Mouse (Mus musculus) liver, embryonic 14.5 days (tissue): ENCODE measurements around the gene Dcaf5. TPM values are rescaled to one million over a fixed set of nuclear protein-coding genes. Genes with fewer than 3 reads are reported as not detected.
A peak's percentile ranks its signal among the peaks of the same experiment; 100 is the strongest.

Experiments used
- ATAC-seq: fragments of 200-750 bp; cut with Nextera tagmentation; 2 replicates; pipeline ENCODE4 v1.8.0; 2017; ENCODE audit warnings: moderate number of reproducible peaks, mild to moderate bottlenecking, moderate library complexity; ENCODE audit not compliant: insufficient read depth
- DNase-seq, 3 experiments: peaks; one replicate each; pipeline ENCODE4 v3.0.0-alpha.2; 2012 to 2013; ENCODE audit warnings: low read depth in 3 of 3, low spot score in 3 of 3
- H3K27ac ChIP-seq: fragments of 300-500 bp; sonication (generic); 2 replicates; pipeline ENCODE4 v1.5.1; 2014; ENCODE audit warnings: moderate library complexity, mild to moderate bottlenecking, control low read depth, inconsistent platforms
- H3K27me3 ChIP-seq: fragments of 300-500 bp; sonication (generic); 2 replicates; pipeline ENCODE4 v1.6.1; 2014; ENCODE audit warnings: mild to moderate bottlenecking, low read length, moderate library complexity; ENCODE audit not compliant: control insufficient read depth, insufficient read depth
- H3K36me3 ChIP-seq: fragments of 300-500 bp; sonication (generic); replicated peaks from 2 replicates; pipeline ENCODE4 v1.6.1; 2014; ENCODE audit warnings: low read depth; ENCODE audit not compliant: control insufficient read depth, insufficient read depth
- H3K4me1 ChIP-seq, 2 experiments: fragments of 200-500 bp in 1 of 2; fragments of 300-500 bp in 1 of 2; sonication (generic) in 1 of 2; replicated peaks; 2 replicates each; pipeline ENCODE4 v1.6.1; 2012 to 2014; ENCODE audit warnings: antibody characterized with exemption in 1 of 2, inconsistent platforms in 1 of 2, low read length in 1 of 2; ENCODE audit not compliant: control insufficient read depth in 2 of 2, insufficient read depth in 2 of 2
- H3K4me2 ChIP-seq: fragments of 300-500 bp; sonication (generic); 2 replicates; pipeline ENCODE4 v1.6.1; 2014; ENCODE audit warnings: low read depth, mild to moderate bottlenecking, control low read depth, moderate library complexity
- H3K4me3 ChIP-seq, 2 experiments: fragments of 200-500 bp in 1 of 2; fragments of 300-500 bp in 1 of 2; sonication (generic) in 1 of 2; 2 replicates each; pipeline ENCODE4 v1.5.1; 2012 to 2014; ENCODE audit warnings: low read depth in 2 of 2, low read length in 2 of 2, mild to moderate bottlenecking in 2 of 2, control low read depth in 1 of 2, inconsistent platforms in 1 of 2, moderate library complexity in 1 of 2; ENCODE audit not compliant: insufficient read depth in 1 of 2
- H3K9ac ChIP-seq: fragments of 300-500 bp; sonication (generic); replicated peaks from 2 replicates; pipeline ENCODE4 v1.6.1; 2014; ENCODE audit warnings: mild to moderate bottlenecking, control low read depth, moderate library complexity
- H3K9me3 ChIP-seq: fragments of 300-500 bp; sonication (generic); 2 replicates; pipeline ENCODE4 v1.6.1; 2016; ENCODE audit warnings: low read length, mixed read lengths; ENCODE audit not compliant: control insufficient read depth
- CTCF ChIP-seq: IDR thresholded peaks from 2 replicates; pipeline ENCODE4 v1.5.1; 2016; ENCODE audit warnings: antibody characterized with exemption, low read depth, control low read depth
- EP300 ChIP-seq: IDR thresholded peaks from 2 replicates; pipeline ENCODE4 v1.6.1; 2016; ENCODE audit warnings: antibody characterized with exemption, low read depth
- WGBS: fragments of 180-500 bp; shearing (Covaris S2); extraction: QIAGEN DNeasy Blood & Tissue Kit; methylation state at CpG from one replicate; pipeline ENCODE4 v1.1.7; 2014; ENCODE audit not compliant: insufficient replicate concordance; 5-methylcytosine and 5-hydroxymethylcytosine counted together
- polyA plus RNA-seq, 2 experiments: library from polyadenylated mRNA; depleted of rRNA in 1 of 2; stranded (reverse) in 1 of 2; unstranded in 1 of 2; fragments of >200 nt; fragmentation: Nextera tagmentation in 1 of 2; extraction: Ambion mirVana in 1 of 2; gene quantifications; 2 replicates each; pipeline versions ENCODE4 v1.2.1 to v1.2.3; 2012 to 2014

The Dcaf5 gene
- polyA plus RNA-seq, 2 experiments, result 1.6 to 4.0 TPM

- WGBS, result 24% methylated on average over 4 of the region's 4 CpGs
- H3K36me3 ChIP-seq, result peaks cover 7% of the 10 kb centered on the region
- no peak for ATAC-seq
- H3K4me2 ChIP-seq, result no peak overlapping the region
- no peak overlapping the region for H3K27ac ChIP-seq
- peaks cover 0 to 21% of the 10 kb centered on the region in 2 experiments; a peak in 2 of 4 replicates for H3K4me1 ChIP-seq
- H3K4me3 ChIP-seq, result no peak overlapping the region
- DNase-seq, result no peak
- no peaks in the 10 kb centered on the region for H3K27me3 ChIP-seq
- no peak for TF ChIP-seq CTCF
- TF ChIP-seq EP300, result no peak
- no peaks in the 10 kb centered on the region for H3K9me3 ChIP-seq
- H3K9ac ChIP-seq, result no peak overlapping the region
These were observed 102.2 kb downstream of the Dcaf5 start for GRCm38 (mm10) chr12:80334162-80334561.

GRCm38 (mm10) chr12:80331634-80332033 is 104.8 kb downstream of the Dcaf5 start:
- WGBS, result 8% methylated on average over 2 of the region's 2 CpGs
- no peak overlapping the region for H3K9ac ChIP-seq
- no peaks in the 10 kb centered on the region for H3K9me3 ChIP-seq
- no peaks in the 10 kb centered on the region for H3K27me3 ChIP-seq
- H3K4me1 ChIP-seq, result peaks cover 0 to 25% of the 10 kb centered on the region in 2 experiments; a peak in 2 of 4 replicates
- H3K4me2 ChIP-seq, result no peak overlapping the region
- no peak for TF ChIP-seq EP300
- TF ChIP-seq CTCF, result no peak
- H3K4me3 ChIP-seq, result no peak overlapping the region
- ATAC-seq (no peak), DNase-seq (no peak)
- H3K36me3 ChIP-seq, result no peaks in the 10 kb centered on the region
- H3K27ac ChIP-seq, result no peak overlapping the region

DNA sequence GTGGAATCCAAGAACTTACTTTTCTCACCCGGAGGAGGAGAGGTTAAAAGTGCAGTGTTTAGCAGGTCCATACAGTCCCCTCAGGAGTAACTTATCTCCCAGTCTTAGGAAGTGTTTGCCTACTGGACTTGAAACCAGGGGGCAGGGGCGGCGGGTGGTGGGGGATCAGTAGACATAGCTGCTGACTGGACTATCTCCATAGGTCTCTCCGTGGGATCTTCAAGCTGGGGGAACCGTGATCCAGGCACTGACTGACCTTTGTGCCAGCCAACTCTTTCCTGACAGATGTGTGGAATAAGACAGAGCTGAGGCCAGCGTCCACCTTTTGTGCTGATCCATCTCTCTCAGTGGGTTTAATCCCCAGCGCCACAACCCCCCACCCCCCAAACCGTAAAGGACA is 105.6 kb downstream of the Dcaf5 start:
- Histone ChIP-seq H3K4me1 (peaks cover 0 to 26% of the 10 kb centered on the region in 2 experiments; a peak in 2 of 4 replicates), H3K36me3 (no peaks in the 10 kb centered on the region), H3K9ac (no peak overlapping the region), H3K9me3 (no peaks in the 10 kb centered on the region), H3K27me3 (no peaks in the 10 kb centered on the region), H3K27ac (no peak overlapping the region), H3K4me3 (no peak overlapping the region), H3K4me2 (no peak overlapping the region)
- no peak for TF ChIP-seq CTCF
- TF ChIP-seq EP300, result no peak
- 69% methylated on average over 8 of the region's 8 CpGs for WGBS
- DNase-seq, result no peak
- ATAC-seq, result no peak

- no peak overlapping the region for H3K4me3 ChIP-seq
- no peaks in the 10 kb centered on the region for H3K27me3 ChIP-seq
- DNase-seq (no peak), ATAC-seq (no peak)
- 32% methylated on average over 2 of the region's 2 CpGs for WGBS
- no peak overlapping the region for H3K27ac ChIP-seq
- H3K4me1 ChIP-seq, result peaks cover 0 to 27% of the 10 kb centered on the region in 2 experiments; a peak in 2 of 4 replicates
- no peaks in the 10 kb centered on the region for H3K36me3 ChIP-seq
- no peaks in the 10 kb centered on the region for H3K9me3 ChIP-seq
- no peak overlapping the region for H3K4me2 ChIP-seq
- H3K9ac ChIP-seq, result no peak overlapping the region
- TF ChIP-seq EP300 (no peak), CTCF (no peak)
These were observed 106.8 kb downstream of the Dcaf5 start for GRCm38 (mm10) chr12:80329641-80330040.

GRCm38 (mm10) chr12:80326047-80326446 is 110.4 kb downstream of the Dcaf5 start:
- Histone ChIP-seq H3K4me2 (no peak overlapping the region), H3K27me3 (no peaks in the 10 kb centered on the region), H3K4me3 (no peak overlapping the region), H3K4me1 (peaks cover 0 to 23% of the 10 kb centered on the region in 2 experiments; a peak in 2 of 4 replicates), H3K9ac (no peak overlapping the region), H3K36me3 (no peaks in the 10 kb centered on the region), H3K9me3 (no peaks in the 10 kb centered on the region), H3K27ac (no peak overlapping the region)
- TF ChIP-seq CTCF (no peak), EP300 (no peak)
- ATAC-seq (no peak), DNase-seq (no peak)

GRCm38 (mm10) chr12:80324785-80325131 is 111.6 kb downstream of the Dcaf5 start:
- H3K4me3 ChIP-seq, result no peak overlapping the region
- no peak overlapping the region for H3K9ac ChIP-seq
- no peak overlapping the region for H3K4me2 ChIP-seq
- WGBS, result 43% methylated on average over 1 of the region's 1 CpGs
- peaks cover 0 to 19% of the 10 kb centered on the region in 2 experiments; a peak in 2 of 4 replicates for H3K4me1 ChIP-seq
- TF ChIP-seq CTCF (no peak), EP300 (no peak)
- ATAC-seq (peak; percentile 26), DNase-seq (no peak)
- H3K36me3 ChIP-seq, result no peaks in the 10 kb centered on the region
- no peaks in the 10 kb centered on the region for H3K9me3 ChIP-seq
- H3K27ac ChIP-seq, result no peak overlapping the region
- no peaks in the 10 kb centered on the region for H3K27me3 ChIP-seq
